Mouse (Mus musculus) adrenal gland, adult 10 weeks (tissue): ENCODE data around the gene Nat9. TPM values are rescaled to one million over a fixed set of nuclear protein-coding genes. Genes with fewer than 3 reads are reported as not detected.

ENCODE experiments used
- polyA plus RNA-seq: library from polyadenylated mRNA; stranded (reverse); fragments of 350-450 nt; fragmentation: Illumina TruSeq; extraction: RNeasy Lipid Tissue Mini Kit (QIAGEN cat#74804); gene quantifications from one replicate; pipeline ENCODE4 v1.2.3, GENCODE M21; 2014; ENCODE audit warnings: low read depth, low replicate concordance

Nat9 gene
- 0.82 TPM for polyA plus RNA-seq

GRCm38 (mm10) chr11:115187693-115188092 lies at the start of gene Nat9:
Nat9 (minus strand) TSS chr11:115187859.

GRCm38 (mm10) chr11:115187224-115187639 lies 427 bp downstream of the Nat9 start, which contains the start of gene Tmem104:
Tmem104 (plus strand) TSS chr11:115187487.

GRCm38 (mm10) chr11:115162832-115163480 lies 24.7 kb downstream of the Nat9 start, which contains the start of gene Slc9a3r1:
Slc9a3r1 (plus strand) TSS chr11:115163341.

GRCm38 (mm10) chr11:115133800-115134199 lies 53.9 kb downstream of the Nat9 start, which contains the start of gene Cd300lf:
Cd300lf (minus strand) TSS chr11:115133992.

Other genes with a start within 250 kb of the Nat9 start
- gene Cd300c, start 218.7 kb downstream of the Nat9 start, polyA plus RNA-seq = not detected
- 3.6 TPM for gene Cd300ld, start 197.9 kb downstream of the Nat9 start, polyA plus RNA-seq
- 1.7 TPM for gene Cd300c2, start 186.0 kb downstream of the Nat9 start, polyA plus RNA-seq
- not detected for gene Cd300ld2, start 171.7 kb downstream of the Nat9 start, polyA plus RNA-seq
- gene Cd300ld4, start 160.8 kb downstream of the Nat9 start, polyA plus RNA-seq = not detected
- 2.1 TPM for gene Cd300ld5, start 150.1 kb downstream of the Nat9 start, polyA plus RNA-seq
- 2.1 TPM for gene Cd300ld3, start 139.4 kb downstream of the Nat9 start, polyA plus RNA-seq
- not detected for gene Cd300e, start 125.7 kb downstream of the Nat9 start, polyA plus RNA-seq
- 0.23 TPM for gene Rab37, start 96.4 kb downstream of the Nat9 start, polyA plus RNA-seq
- gene Cd300lf, start 53.9 kb downstream of the Nat9 start, polyA plus RNA-seq = 0.93 TPM
- 3.4 TPM for gene Slc9a3r1, start 24.5 kb downstream of the Nat9 start, polyA plus RNA-seq
- 1.3 TPM for gene Tmem104, start 372 bp downstream of the Nat9 start, polyA plus RNA-seq
- not detected for gene Grin2c, start 79.4 kb upstream of the Nat9 start, polyA plus RNA-seq
- 73.6 TPM for gene Fdxr, start 89.2 kb upstream of the Nat9 start, polyA plus RNA-seq
- 35.8 TPM for gene Fads6, start 109.8 kb upstream of the Nat9 start, polyA plus RNA-seq
- not detected for gene Otop2, start 119.3 kb upstream of the Nat9 start, polyA plus RNA-seq
- gene Ush1g, start 134.2 kb upstream of the Nat9 start, polyA plus RNA-seq = not detected
- not detected for gene Otop3, start 146.9 kb upstream of the Nat9 start, polyA plus RNA-seq
- 6.2 TPM for gene Hid1, start 179.9 kb upstream of the Nat9 start, polyA plus RNA-seq
- gene Cdr2l, start 194.1 kb upstream of the Nat9 start, polyA plus RNA-seq = 4.8 TPM
- gene Mrpl58, start 215.9 kb upstream of the Nat9 start, polyA plus RNA-seq = 17.7 TPM
- 611 TPM for gene Atp5h, start 232.1 kb upstream of the Nat9 start, polyA plus RNA-seq
- 64.0 TPM for gene Kctd2, start 232.3 kb upstream of the Nat9 start, polyA plus RNA-seq